In genomic region chr13:53502406-53502805, GRCm38 (mm10) we compare ENCODE assay signal across 24 mouse cellular contexts. TPM values are rescaled to one million over a fixed set of nuclear protein-coding genes. Genes with fewer than 3 reads are reported as not detected.
DNase-seq lines count a peak whose midpoint lies in the region; ATAC-seq and TF ChIP-seq lines count a peak whose summit lies in the region.
"Had no signal": no experiment of that assay in that cellular context is flagged by ENCODE, and none has a peak within 500 bp of the region (broad histone marks: within the 10 kb centered on the region; RNA-seq: fewer than 3 reads in every experiment).

No protein-coding gene starts in this region.

- H3K4me2 ChIP-seq in hindbrain, embryonic 11.5 days (replicated peaks; ENCODE audit: low read depth, low read length) = no peak overlapping the region
- H3K4me2 ChIP-seq in hindbrain, postnatal 0 days (ENCODE audit: low read depth, low read length) = no peak overlapping the region
- H3K4me2 ChIP-seq in myocyte (ENCODE audit: low read depth) = peak overlapping the region; percentile 12

- H3K27me3 ChIP-seq in hindbrain, embryonic 11.5 days (ENCODE audit: control insufficient read depth, insufficient read depth, low read length) = no peaks in the 10 kb centered on the region
- no peaks in the 10 kb centered on the region for H3K27me3 ChIP-seq in hindbrain, postnatal 0 days (ENCODE audit: insufficient read depth, low read length)
- H3K27me3 ChIP-seq in myocyte (ENCODE audit: control insufficient read depth, insufficient read depth, insufficient read length) = no peaks in the 10 kb centered on the region
- H3K27me3 ChIP-seq: heart, embryonic 12.5 days had no signal

- H3K4me3 ChIP-seq in hindbrain, embryonic 11.5 days (ENCODE audit: low read depth, low read length) = no peak overlapping the region
- H3K4me3 ChIP-seq in hindbrain, postnatal 0 days (ENCODE audit: low read length) = no peak overlapping the region
- H3K4me3 ChIP-seq in myocyte = no peak overlapping the region
- H3K4me3 ChIP-seq: forebrain, embryonic 13.5 days; gastrocnemius, adult 2 months; heart, embryonic 12.5 days; heart, embryonic 15.5 days had no signal

- no peak overlapping the region for H3K9ac ChIP-seq in hindbrain, embryonic 11.5 days (ENCODE audit: low read depth, low read length)
- no peak overlapping the region for H3K9ac ChIP-seq in hindbrain, postnatal 0 days (replicated peaks; ENCODE audit: low read length)
- H3K9ac ChIP-seq: forebrain, embryonic 13.5 days; heart, embryonic 12.5 days; heart, embryonic 15.5 days; hindbrain, embryonic 14.5 days had no signal

- no peaks in the 10 kb centered on the region for H3K79me2 ChIP-seq in myocyte (ENCODE audit: control insufficient read depth, insufficient read depth)

- TF ChIP-seq CTCF in hindbrain, postnatal 0 days (IDR thresholded peaks at IDR 0.05; ENCODE audit: low read depth) = no peak

- no peaks in the 10 kb centered on the region for H3K36me3 ChIP-seq in hindbrain, embryonic 11.5 days (ENCODE audit: control insufficient read depth, insufficient read depth, low read length)
- no peaks in the 10 kb centered on the region for H3K36me3 ChIP-seq in hindbrain, postnatal 0 days (ENCODE audit: insufficient read depth, low read length)
- no peaks in the 10 kb centered on the region for H3K36me3 ChIP-seq in myocyte (ENCODE audit: control insufficient read depth, insufficient read depth)
- H3K36me3 ChIP-seq: forebrain, embryonic 10.5 days; heart, embryonic 12.5 days; heart, embryonic 15.5 days had no signal

- no peak overlapping the region for H3K27ac ChIP-seq in hindbrain, embryonic 11.5 days (ENCODE audit: low read depth, low read length)
- H3K27ac ChIP-seq in hindbrain, postnatal 0 days = no peak overlapping the region
- H3K27ac ChIP-seq: forebrain, embryonic 10.5 days; forebrain, embryonic 13.5 days; gastrocnemius, adult 2 months; heart, embryonic 15.5 days; hindbrain, embryonic 14.5 days had no signal

- 27% methylated on average over 6 of the region's 6 CpGs for WGBS in hindbrain, embryonic 11.5 days
- WGBS in hindbrain, postnatal 0 days = 32% methylated on average over 6 of the region's 6 CpGs

- no peaks in the 10 kb centered on the region for H3K9me3 ChIP-seq in hindbrain, embryonic 11.5 days (ENCODE audit: control insufficient read depth, low read length)
- no peaks in the 10 kb centered on the region for H3K9me3 ChIP-seq in hindbrain, postnatal 0 days (ENCODE audit: low read length)
- H3K9me3 ChIP-seq: forebrain, embryonic 10.5 days; forebrain, embryonic 13.5 days; heart, embryonic 12.5 days; heart, embryonic 15.5 days had no signal

- peak; percentile 12 for DNase-seq in embryo, embryonic 10.5 days (ENCODE audit: low spot score)
- DNase-seq in embryo, embryonic 9.5 days (ENCODE audit: extremely low spot score) = no peak
- DNase-seq in hindbrain, embryonic 11.5 days (ENCODE audit: low spot score) = peak; percentile 16
- no peak for DNase-seq in hindbrain, postnatal 0 days (ENCODE audit: low spot score)
- DNase-seq in layer of hippocampus, adult 9-10 months (ENCODE audit: low spot score) = no peak
- DNase-seq: adrenal gland, postnatal 10 days; adrenal gland, postnatal 36 days; cerebellum, postnatal 25 days; gastrocnemius, adult 2 months; gastrocnemius, postnatal 14 days; heart, adult 11 months; heart, postnatal 10 days; heart, postnatal 4 days; kidney, adult 8-10 months had no signal

- 0 out of 2 replicates have a peak, but pooled peaks cover 2% of the 10 kb centered on the region for H3K4me1 ChIP-seq in hindbrain, embryonic 11.5 days (replicated peaks; ENCODE audit: control insufficient read depth, insufficient read depth, low read length)
- peaks cover 11% of the 10 kb centered on the region; the same call in 1 of the 2 replicates for H3K4me1 ChIP-seq in hindbrain, postnatal 0 days (ENCODE audit: insufficient read depth, low read length)

- no peak for TF ChIP-seq POLR2A in myocyte (IDR thresholded peaks at IDR 0.05; ENCODE audit: insufficient read length, low read depth)

- ATAC-seq in hindbrain, embryonic 11.5 days (ENCODE audit: low FRiP score) = no peak
- no peak for ATAC-seq in hindbrain, postnatal 0 days
- ATAC-seq: CD4-positive, CD25-positive, alpha-beta regulatory T cell, adult 4 months; intestine, postnatal 0 days had no signal

- H3ac ChIP-seq in myocyte (ENCODE audit: control insufficient read depth, insufficient read length) = no peak overlapping the region

TF ChIP-seq in myocyte, 11 proteins besides CTCF, POLR2A, EP300 and RAD21:
- TF ChIP-seq USF1 (IDR thresholded peaks at IDR 0.05; ENCODE audit: low read depth) = no peak

RNA-seq across cellular contexts. Expression of gene Msx2, which starts 29.5 kb away (rescaled TPM):
- 58.3 and 66.3 TPM in 2 replicates for polyA plus RNA-seq in hindbrain, embryonic 11.5 days (2014; fragmentation: Nextera tagmentation; extraction: Ambion mirVana)
- 3.1 and 4.4 TPM in 2 replicates for total RNA-seq in hindbrain, postnatal 0 days (2014; rRNA removed)
- polyA plus RNA-seq in hindbrain, postnatal 0 days (2015; fragmentation: Nextera tagmentation; extraction: Ambion mirVana) = 5.1 and 5.3 TPM in 2 replicates
- 0.04 TPM for polyA plus RNA-seq in myocyte (2012; fragmentation: generic; extraction: Trizol)
- total RNA-seq: common myeloid progenitor, adult 5-6 weeks; gastrocnemius, adult 2 months; MEL had no signal
- polyA plus RNA-seq: CD4-positive, CD25-positive, alpha-beta regulatory T cell, adult 4 months; intestine, postnatal 0 days had no signal

Comparison
In these comparisons a context has a peak if more than half of its experiments do, and no peak if none do; other contexts are left out.
1. DNase-seq: peak in embryo, embryonic 10.5 days (single experiment) and hindbrain, embryonic 11.5 days (single experiment); none in embryo, embryonic 9.5 days (single experiment), hindbrain, postnatal 0 days (single experiment) and layer of hippocampus, adult 9-10 months (single experiment).